Mouse (Mus musculus) R1 (cell line): ENCODE measurements around the gene Gm14305.
"Not testable (repeated sequence)": the region's sequence is repeated elsewhere in the genome, so short reads cannot be mapped to it uniquely, and the experiment has no call there.

Experiments
- DNase-seq: peaks from one replicate; pipeline ENCODE4 v3.0.0-alpha.2; 2018; ENCODE audit warnings: low read depth, low spot score

The Gm14305 gene

DNA sequence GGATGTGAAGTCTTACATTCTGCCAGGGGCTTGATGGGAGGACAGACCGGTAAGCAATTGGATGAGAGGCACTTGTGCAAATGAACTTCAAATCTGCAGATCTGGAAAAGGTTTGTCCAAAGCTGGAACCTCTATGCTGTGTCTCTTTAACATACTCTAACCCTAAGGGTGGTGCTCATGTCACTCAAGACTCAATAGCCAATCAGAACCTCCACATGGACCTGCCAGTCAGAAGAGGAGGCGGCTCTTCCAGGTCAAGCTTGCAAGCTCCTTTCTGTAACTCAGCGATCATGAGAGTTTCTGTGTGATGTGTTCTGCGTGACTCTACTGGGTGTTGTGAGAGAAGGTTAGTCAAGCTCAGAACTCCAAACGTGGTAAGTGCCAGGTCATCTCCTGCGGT, at the start of gene Gm14305:
Gene Gm14305, plus strand, starts transcription at position 278 of the 400 bp plus-strand sequence.
- DNase-seq: not testable (repeated sequence)

GRCm38 (mm10) chr2:176670222-176670621, 37.9 kb upstream of the Gm14305 start, which contains the start of gene Zfp973:
Gene Zfp973, plus strand, starts transcription at chr2:176670522.
- DNase-seq: not testable (repeated sequence)
